Mouse (Mus musculus): ENCODE results near the gene C1qtnf7. TPM values are rescaled to one million over a fixed set of nuclear protein-coding genes. Genes with fewer than 3 reads are reported as not detected.

Gene C1qtnf7
- total and polyA plus RNA-seq, 2 experiments: 0.65 to 0.69 TPM

GRCm38 (mm10) chr5:43526874-43527584 is 11.7 kb downstream of the C1qtnf7 start:
- no peaks in the 10 kb centered on the region for H3K79me2 ChIP-seq (ENCODE audit: control insufficient read depth, insufficient read depth, low read length)
- TF ChIP-seq CTCF (IDR thresholded peaks at IDR 0.05; ENCODE audit: low read depth, low read length) (no peak), POLR2A (IDR thresholded peaks at IDR 0.05; ENCODE audit: extremely low read depth, insufficient read depth, low read length) (no peak)
- no peaks in the 10 kb centered on the region for H3K4me1 ChIP-seq (ENCODE audit: control insufficient read depth, insufficient read depth, low read length)
- no peaks in the 10 kb centered on the region for H3K36me3 ChIP-seq (ENCODE audit: control insufficient read depth, insufficient read depth, low read length)
- WGBS: 74% methylated on average over 6 of the region's 6 CpGs
- H3K4me3 ChIP-seq (ENCODE audit: insufficient read depth, low read depth, low read length): no peak overlapping the region
- DNase-seq (ENCODE audit: extremely low read depth, low read depth, low spot score): peak; percentile 8
- H3K9ac ChIP-seq (ENCODE audit: low read depth, low read length): no peak overlapping the region
- H3K27ac ChIP-seq (replicated peaks; ENCODE audit: insufficient read depth, low read depth, low read length): no peak overlapping the region
- H3K27me3 ChIP-seq (ENCODE audit: control insufficient read depth, insufficient read depth, low read length): no peaks in the 10 kb centered on the region

DNA sequence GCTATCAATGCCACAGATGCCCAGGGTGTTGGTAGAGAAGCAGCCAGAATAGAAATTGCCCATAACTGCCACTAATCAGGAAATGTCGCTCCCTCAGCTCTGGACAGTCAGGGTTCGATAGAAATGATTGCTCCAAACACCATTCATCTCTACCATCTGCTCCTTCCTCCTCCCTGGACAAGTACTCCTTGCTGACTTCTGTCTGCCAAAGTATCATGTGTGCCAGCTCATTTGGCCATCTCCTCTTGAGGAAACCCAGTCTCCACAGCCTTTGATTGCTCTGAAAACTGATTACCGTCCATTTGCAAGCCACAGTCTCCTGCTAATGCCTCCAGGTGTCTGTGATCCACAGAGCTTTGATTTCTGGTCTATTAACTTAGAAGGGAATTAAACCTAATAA is 14.8 kb downstream of the C1qtnf7 start:
- H3K27me3 ChIP-seq (ENCODE audit: control insufficient read depth, insufficient read depth, low read length): no peaks in the 10 kb centered on the region
- 90% methylated on average over 3 of the region's 3 CpGs for WGBS
- DNase-seq (ENCODE audit: extremely low read depth, low read depth, low spot score): no peak
- H3K4me1 ChIP-seq (ENCODE audit: control insufficient read depth, insufficient read depth, low read length): no peaks in the 10 kb centered on the region
- H3K27ac ChIP-seq (replicated peaks; ENCODE audit: insufficient read depth, low read depth, low read length): no peak overlapping the region
- H3K36me3 ChIP-seq (ENCODE audit: control insufficient read depth, insufficient read depth, low read length): no peaks in the 10 kb centered on the region
- no peak overlapping the region for H3K4me3 ChIP-seq (ENCODE audit: insufficient read depth, low read depth, low read length)
- no peak for TF ChIP-seq POLR2A (IDR thresholded peaks at IDR 0.05; ENCODE audit: extremely low read depth, insufficient read depth, low read length)
- no peak for TF ChIP-seq CTCF (IDR thresholded peaks at IDR 0.05; ENCODE audit: low read depth, low read length)
- H3K9ac ChIP-seq (ENCODE audit: low read depth, low read length): no peak overlapping the region
- no peaks in the 10 kb centered on the region for H3K79me2 ChIP-seq (ENCODE audit: control insufficient read depth, insufficient read depth, low read length)

- no peaks in the 10 kb centered on the region for H3K4me1 ChIP-seq (ENCODE audit: control insufficient read depth, insufficient read depth, low read length)
- H3K4me3 ChIP-seq (ENCODE audit: insufficient read depth, low read depth, low read length): no peak overlapping the region
- H3K27ac ChIP-seq (replicated peaks; ENCODE audit: insufficient read depth, low read depth, low read length): no peak overlapping the region
- H3K9ac ChIP-seq (ENCODE audit: low read depth, low read length): no peak overlapping the region
- DNase-seq (ENCODE audit: extremely low read depth, low read depth, low spot score): no peak
- H3K79me2 ChIP-seq (ENCODE audit: control insufficient read depth, insufficient read depth, low read length): no peaks in the 10 kb centered on the region
- no peaks in the 10 kb centered on the region for H3K36me3 ChIP-seq (ENCODE audit: control insufficient read depth, insufficient read depth, low read length)
- WGBS: 89% methylated on average over 1 of the region's 1 CpGs
- TF ChIP-seq POLR2A (IDR thresholded peaks at IDR 0.05; ENCODE audit: extremely low read depth, insufficient read depth, low read length) (no peak), CTCF (IDR thresholded peaks at IDR 0.05; ENCODE audit: low read depth, low read length) (no peak)
- H3K27me3 ChIP-seq (ENCODE audit: control insufficient read depth, insufficient read depth, low read length): no peaks in the 10 kb centered on the region
These were observed 15.5 kb downstream of the C1qtnf7 start for GRCm38 (mm10) chr5:43530886-43531285.

DNA sequence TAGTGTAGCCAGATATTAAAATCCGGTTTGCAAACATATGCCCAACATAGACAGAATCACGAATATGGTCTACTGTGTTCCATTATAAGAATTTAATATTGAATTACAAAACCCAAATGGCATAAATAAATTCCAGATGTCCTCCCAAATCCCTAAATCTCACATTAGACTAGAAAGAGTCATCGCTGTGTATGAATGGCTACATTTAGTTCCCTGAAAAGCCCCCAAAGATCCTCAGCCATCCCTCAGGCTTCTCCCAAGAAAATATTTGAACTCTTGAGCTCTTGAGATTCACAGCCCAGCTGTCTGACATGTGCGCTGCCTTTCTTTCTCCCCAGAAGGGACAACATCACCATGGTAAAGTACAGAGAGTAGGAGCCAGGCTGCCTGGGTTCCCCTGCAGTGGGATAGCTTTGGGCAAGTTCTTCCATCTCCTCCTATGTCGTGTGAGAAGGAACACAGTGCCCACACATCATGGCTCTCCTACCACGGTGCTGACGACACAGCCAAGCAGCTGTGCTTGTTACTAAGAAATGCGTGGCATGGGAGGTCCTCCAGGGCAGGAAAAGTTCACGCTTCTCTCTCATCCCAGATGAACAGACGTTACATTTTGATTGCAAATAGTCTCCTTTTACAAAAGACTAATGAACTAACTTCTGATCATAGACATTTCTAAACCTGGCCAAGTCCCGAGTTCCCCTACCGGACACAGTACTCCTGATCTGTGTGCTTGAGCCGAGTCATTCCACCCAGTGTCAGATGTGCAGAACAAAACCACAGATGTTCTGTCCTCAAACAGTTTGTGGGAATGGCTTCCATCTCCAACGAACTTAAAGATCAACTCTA is 23.2 kb downstream of the C1qtnf7 start:
- 81% methylated on average over 14 of the region's 14 CpGs for WGBS
- TF ChIP-seq CTCF (IDR thresholded peaks at IDR 0.05; ENCODE audit: low read depth, low read length) (no peak), POLR2A (IDR thresholded peaks at IDR 0.05; ENCODE audit: extremely low read depth, insufficient read depth, low read length) (no peak)

DNA sequence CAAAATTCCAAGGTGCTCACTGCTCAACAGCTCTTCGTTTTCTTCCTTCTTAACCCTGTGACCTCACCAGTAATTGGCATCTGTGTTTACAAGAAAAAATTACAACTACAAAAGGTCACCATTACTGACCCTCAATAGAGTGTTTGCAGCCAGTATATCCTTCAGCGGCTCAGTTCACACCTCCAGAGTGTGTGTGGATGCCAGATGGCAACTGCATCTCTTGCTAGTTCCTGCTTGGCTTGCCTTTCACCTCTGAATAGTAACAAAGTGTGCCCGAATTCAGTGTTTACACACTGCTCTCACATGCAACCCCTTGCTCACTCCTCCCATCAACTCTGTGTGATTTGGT is 23.8 kb downstream of the C1qtnf7 start:
- 62% methylated on average over 3 of the region's 3 CpGs for WGBS
- H3K9ac ChIP-seq (ENCODE audit: low read depth, low read length): no peak overlapping the region

More for the DNA sequence above, 23.2 kb downstream of the C1qtnf7 start:
- Histone ChIP-seq H3K27me3 (ENCODE audit: control insufficient read depth, insufficient read depth, low read length) (no peaks in the 10 kb centered on the region; the same call in 1 of the 2 replicates), H3K27ac (replicated peaks; ENCODE audit: insufficient read depth, low read depth, low read length) (no peak overlapping the region), H3K36me3 (ENCODE audit: control insufficient read depth, insufficient read depth, low read length) (no peaks in the 10 kb centered on the region), H3K4me3 (ENCODE audit: insufficient read depth, low read depth, low read length) (no peak overlapping the region), H3K79me2 (ENCODE audit: control insufficient read depth, insufficient read depth, low read length) (no peaks in the 10 kb centered on the region), H3K9ac (ENCODE audit: low read depth, low read length) (no peak overlapping the region), H3K4me1 (ENCODE audit: control insufficient read depth, insufficient read depth, low read length) (no peaks in the 10 kb centered on the region)
- DNase-seq (ENCODE audit: extremely low read depth, low read depth, low spot score): no peak

More for the DNA sequence above, 23.8 kb downstream of the C1qtnf7 start:
- Histone ChIP-seq H3K27me3 (ENCODE audit: control insufficient read depth, insufficient read depth, low read length) (no peaks in the 10 kb centered on the region; the same call in 1 of the 2 replicates), H3K4me1 (ENCODE audit: control insufficient read depth, insufficient read depth, low read length) (no peaks in the 10 kb centered on the region), H3K27ac (replicated peaks; ENCODE audit: insufficient read depth, low read depth, low read length) (no peak overlapping the region), H3K36me3 (ENCODE audit: control insufficient read depth, insufficient read depth, low read length) (no peaks in the 10 kb centered on the region), H3K4me3 (ENCODE audit: insufficient read depth, low read depth, low read length) (no peak overlapping the region), H3K79me2 (ENCODE audit: control insufficient read depth, insufficient read depth, low read length) (no peaks in the 10 kb centered on the region)
- TF ChIP-seq CTCF (IDR thresholded peaks at IDR 0.05; ENCODE audit: low read depth, low read length) (no peak), POLR2A (IDR thresholded peaks at IDR 0.05; ENCODE audit: extremely low read depth, insufficient read depth, low read length) (no peak)
- DNase-seq (ENCODE audit: extremely low read depth, low read depth, low spot score): no peak
